Mouse (Mus musculus): ENCODE measurements around the gene Cdx2. TPM values are rescaled to one million over a fixed set of nuclear protein-coding genes. Genes with fewer than 3 reads are reported as not detected.
A peak's percentile ranks its signal among the peaks of the same experiment; 100 is the strongest.

Cdx2 gene
- polyA plus RNA-seq, 1 experiment = 0.70 TPM

- no peaks in the 10 kb centered on the region for H3K36me3 ChIP-seq (ENCODE audit: control insufficient read depth, insufficient read depth, low read length, poor library complexity, severe bottlenecking)
- peaks cover 24% of the 10 kb centered on the region for H3K27me3 ChIP-seq (ENCODE audit: control insufficient read depth, insufficient read depth, low read length, poor library complexity, severe bottlenecking)
- no peaks in the 10 kb centered on the region for H3K9me3 ChIP-seq (replicated peaks; ENCODE audit: control insufficient read depth, insufficient read depth, low read length, poor library complexity, severe bottlenecking)
- no peak for TF ChIP-seq EP300 (IDR thresholded peaks at IDR 0.05; ENCODE audit: insufficient read depth, low read depth, low read length)
- no peak for TF ChIP-seq POLR2A (IDR thresholded peaks at IDR 0.05; ENCODE audit: insufficient read depth, low read length)
- TF ChIP-seq CTCF (IDR thresholded peaks at IDR 0.05; ENCODE audit: low read depth, low read length) = no peak
- H3K4me3 ChIP-seq (ENCODE audit: low read depth, low read length) = peak overlapping the region; percentile 34
- no peak overlapping the region for H3K9ac ChIP-seq (ENCODE audit: low read depth, poor library complexity, severe bottlenecking)
- no peak overlapping the region for H3K27ac ChIP-seq (ENCODE audit: insufficient read depth, low read length)
- H3K4me1 ChIP-seq (ENCODE audit: control insufficient read depth, insufficient read depth, low read length) = no peaks in the 10 kb centered on the region
Observed at GRCm38 (mm10) chr5:147314646-147315431, 7.8 kb upstream of the Cdx2 start.

GRCm38 (mm10) chr5:147312830-147313685 lies 6.0 kb upstream of the Cdx2 start:
- Histone ChIP-seq H3K4me3 (ENCODE audit: low read depth, low read length) (no peak overlapping the region), H3K9me3 (replicated peaks; ENCODE audit: control insufficient read depth, insufficient read depth, low read length, poor library complexity, severe bottlenecking) (no peaks in the 10 kb centered on the region), H3K9ac (ENCODE audit: low read depth, poor library complexity, severe bottlenecking) (no peak overlapping the region), H3K4me1 (ENCODE audit: control insufficient read depth, insufficient read depth, low read length) (no peaks in the 10 kb centered on the region), H3K36me3 (ENCODE audit: control insufficient read depth, insufficient read depth, low read length, poor library complexity, severe bottlenecking) (no peaks in the 10 kb centered on the region), H3K27me3 (ENCODE audit: control insufficient read depth, insufficient read depth, low read length, poor library complexity, severe bottlenecking) (peaks cover 33% of the 10 kb centered on the region), H3K27ac (ENCODE audit: insufficient read depth, low read length) (no peak overlapping the region)
- TF ChIP-seq POLR2A (IDR thresholded peaks at IDR 0.05; ENCODE audit: insufficient read depth, low read length) (no peak), EP300 (IDR thresholded peaks at IDR 0.05; ENCODE audit: insufficient read depth, low read depth, low read length) (no peak), CTCF (IDR thresholded peaks at IDR 0.05; ENCODE audit: low read depth, low read length) (no peak)

- Histone ChIP-seq H3K27me3 (ENCODE audit: control insufficient read depth, insufficient read depth, low read length, poor library complexity, severe bottlenecking) (peaks cover 38% of the 10 kb centered on the region), H3K4me3 (ENCODE audit: low read depth, low read length) (no peak overlapping the region), H3K4me1 (ENCODE audit: control insufficient read depth, insufficient read depth, low read length) (no peaks in the 10 kb centered on the region), H3K27ac (ENCODE audit: insufficient read depth, low read length) (no peak overlapping the region), H3K9ac (ENCODE audit: low read depth, poor library complexity, severe bottlenecking) (no peak overlapping the region), H3K9me3 (replicated peaks; ENCODE audit: control insufficient read depth, insufficient read depth, low read length, poor library complexity, severe bottlenecking) (no peaks in the 10 kb centered on the region), H3K36me3 (ENCODE audit: control insufficient read depth, insufficient read depth, low read length, poor library complexity, severe bottlenecking) (no peaks in the 10 kb centered on the region)
- no peak for TF ChIP-seq EP300 (IDR thresholded peaks at IDR 0.05; ENCODE audit: insufficient read depth, low read depth, low read length)
- no peak for TF ChIP-seq CTCF (IDR thresholded peaks at IDR 0.05; ENCODE audit: low read depth, low read length)
- no peak for TF ChIP-seq POLR2A (IDR thresholded peaks at IDR 0.05; ENCODE audit: insufficient read depth, low read length)
Observed at GRCm38 (mm10) chr5:147309786-147310185, 2.7 kb upstream of the Cdx2 start.

- TF ChIP-seq EP300 (IDR thresholded peaks at IDR 0.05; ENCODE audit: insufficient read depth, low read depth, low read length) (no peak), CTCF (IDR thresholded peaks at IDR 0.05; ENCODE audit: low read depth, low read length) (no peak), POLR2A (IDR thresholded peaks at IDR 0.05; ENCODE audit: insufficient read depth, low read length) (no peak)
- no peak overlapping the region for H3K27ac ChIP-seq (ENCODE audit: insufficient read depth, low read length)
- H3K27me3 ChIP-seq (ENCODE audit: control insufficient read depth, insufficient read depth, low read length, poor library complexity, severe bottlenecking) = peaks cover 36% of the 10 kb centered on the region
- no peak overlapping the region for H3K4me3 ChIP-seq (ENCODE audit: low read depth, low read length)
- H3K9ac ChIP-seq (ENCODE audit: low read depth, poor library complexity, severe bottlenecking) = no peak overlapping the region
- no peaks in the 10 kb centered on the region for H3K9me3 ChIP-seq (replicated peaks; ENCODE audit: control insufficient read depth, insufficient read depth, low read length, poor library complexity, severe bottlenecking)
- no peaks in the 10 kb centered on the region for H3K36me3 ChIP-seq (ENCODE audit: control insufficient read depth, insufficient read depth, low read length, poor library complexity, severe bottlenecking)
- no peaks in the 10 kb centered on the region for H3K4me1 ChIP-seq (ENCODE audit: control insufficient read depth, insufficient read depth, low read length)
Observed at GRCm38 (mm10) chr5:147308451-147308850, 1.4 kb upstream of the Cdx2 start.

GRCm38 (mm10) chr5:147307398-147307785 lies 322 bp upstream of the Cdx2 start:
- no peaks in the 10 kb centered on the region for H3K4me1 ChIP-seq (ENCODE audit: control insufficient read depth, insufficient read depth, low read length)

More at GRCm38 (mm10) chr5:147307398-147307785, 322 bp upstream of the Cdx2 start:
- Histone ChIP-seq H3K27ac (ENCODE audit: insufficient read depth, low read length) (no peak overlapping the region), H3K27me3 (ENCODE audit: control insufficient read depth, insufficient read depth, low read length, poor library complexity, severe bottlenecking) (peaks cover 35% of the 10 kb centered on the region), H3K36me3 (ENCODE audit: control insufficient read depth, insufficient read depth, low read length, poor library complexity, severe bottlenecking) (no peaks in the 10 kb centered on the region), H3K4me3 (ENCODE audit: low read depth, low read length) (peak overlapping the region; percentile 41; the same call in 1 of the 2 replicates), H3K9ac (ENCODE audit: low read depth, poor library complexity, severe bottlenecking) (no peak overlapping the region), H3K9me3 (replicated peaks; ENCODE audit: control insufficient read depth, insufficient read depth, low read length, poor library complexity, severe bottlenecking) (no peaks in the 10 kb centered on the region)
- no peak for TF ChIP-seq POLR2A (IDR thresholded peaks at IDR 0.05; ENCODE audit: insufficient read depth, low read length)
- TF ChIP-seq EP300 (IDR thresholded peaks at IDR 0.05; ENCODE audit: insufficient read depth, low read depth, low read length) = no peak
- TF ChIP-seq CTCF (IDR thresholded peaks at IDR 0.05; ENCODE audit: low read depth, low read length) = no peak
